Mouse (Mus musculus): ENCODE measurements around the gene Pde6b. TPM values are rescaled to one million over a fixed set of nuclear protein-coding genes. Genes with fewer than 3 reads are reported as not detected.

The Pde6b gene
- total and polyA plus RNA-seq, 3 experiments: not detected

DNA sequence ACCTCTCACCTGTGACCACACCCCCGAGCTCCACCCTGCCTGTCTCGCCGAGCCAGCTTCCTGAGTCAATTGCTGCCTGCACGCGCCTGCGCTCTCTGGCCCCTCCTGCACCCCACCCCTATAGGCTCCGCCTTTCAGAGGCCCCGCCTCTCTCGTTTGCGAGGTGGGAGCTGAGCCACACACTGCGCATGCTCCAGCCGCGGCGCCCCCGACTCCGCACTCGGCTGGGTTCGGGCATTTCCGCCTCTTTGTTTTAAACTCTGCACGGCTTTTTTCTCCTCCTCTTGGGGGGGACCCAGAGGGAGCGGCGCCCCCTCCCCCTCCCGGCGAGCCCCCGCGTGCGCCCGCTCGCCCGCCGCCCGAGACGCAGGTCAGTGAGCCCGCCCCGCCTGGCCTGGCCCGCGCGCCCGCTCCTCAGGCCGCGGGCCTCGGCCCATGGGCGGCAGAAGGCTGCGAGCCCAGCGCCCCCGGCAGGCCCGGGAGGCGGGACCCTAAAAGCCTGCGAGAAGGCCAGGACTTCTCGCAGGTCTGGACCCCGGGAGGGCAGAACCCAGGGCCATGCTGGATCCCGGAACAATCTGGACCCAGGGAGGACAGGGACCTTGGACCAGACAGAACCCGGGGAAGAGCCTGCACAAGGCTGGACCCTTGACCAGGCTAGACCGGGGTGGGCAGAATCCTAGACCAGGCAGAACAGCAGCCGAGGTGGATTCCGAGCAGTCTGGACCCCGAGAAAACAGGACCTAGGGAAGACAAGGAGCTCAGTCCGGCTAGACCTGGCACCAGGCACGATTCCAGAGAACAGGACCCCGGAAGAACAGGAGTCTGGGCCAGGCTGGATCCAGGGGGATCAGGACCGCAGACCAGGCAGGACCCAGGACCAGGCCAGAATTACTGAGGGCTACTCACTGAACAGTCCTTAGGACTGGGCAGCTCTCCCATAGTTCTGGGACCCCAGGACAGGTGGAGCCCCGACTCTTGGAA is 73.2 kb downstream of the Pde6b start, which contains the start of gene Pcgf3:
Pcgf3 (plus strand) TSS at position 151 of the 984 bp plus-strand sequence.
- H3K4me1 ChIP-seq (ENCODE audit: control insufficient read depth, insufficient read depth, low read length): peaks cover 21% of the 10 kb centered on the region
- WGBS: 1% methylated on average over 62 of the region's 62 CpGs
- H3K9ac ChIP-seq (ENCODE audit: low read depth, low read length): peak within 1 kb of the TSS; percentile 91
- intact Hi-C loops (cut with DNase I): loop anchor here (1.0 to 10.0 kb wide), 3 partner anchors 27 to 557 kb away; partner anchors contain the start of genes Atp5k, Dr1 and Rpl5
- peak; percentile 98 to 99 for DNase-seq
- TF ChIP-seq EP300 (IDR thresholded peaks at IDR 0.05; ENCODE audit: insufficient read depth, low read depth, low read length) (peak; percentile 50; the same call in 1 of the 2 replicates), POLR2A (IDR thresholded peaks at IDR 0.05; ENCODE audit: insufficient read depth, low read depth, low read length) (peak; percentile 77), CTCF (IDR thresholded peaks at IDR 0.05) (no peak)
- H3K4me3 ChIP-seq: peak within 1 kb of the TSS; percentile 83
- H3K27ac ChIP-seq: peak within 1 kb of the TSS; percentile 91
- H3K36me3 ChIP-seq (ENCODE audit: control insufficient read depth, insufficient read depth, low read length): peaks cover 17% of the 10 kb centered on the region
- H3K27me3 ChIP-seq (ENCODE audit: control insufficient read depth, insufficient read depth, low read length): no peaks in the 10 kb centered on the region
- peaks cover 4% of the 10 kb centered on the region; the same call in 1 of the 2 replicates for H3K79me2 ChIP-seq (replicated peaks; ENCODE audit: control insufficient read depth, insufficient read depth, low read length)

DNA sequence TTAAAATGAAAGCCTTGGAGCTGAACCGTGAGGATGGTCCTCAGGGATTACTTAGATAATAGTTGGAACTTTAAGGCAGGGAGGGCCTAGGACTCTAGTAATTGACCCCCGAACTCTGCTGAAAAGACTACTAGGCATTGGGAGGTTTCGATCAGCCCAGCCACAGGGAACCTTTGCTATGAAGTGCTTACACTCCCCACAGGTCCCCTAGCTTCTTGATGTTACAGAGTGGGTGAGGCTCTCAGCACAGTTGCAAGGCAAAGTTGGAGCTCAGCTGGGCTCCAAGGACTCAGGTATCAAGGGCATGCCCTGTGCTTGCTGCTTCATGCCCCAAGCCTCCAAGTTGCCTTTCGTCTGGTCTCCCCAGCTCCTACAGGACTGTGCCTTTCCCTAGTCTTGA is 74.3 kb downstream of the Pde6b start:
- no peak for DNase-seq
- Histone ChIP-seq H3K79me2 (replicated peaks; ENCODE audit: control insufficient read depth, insufficient read depth, low read length) (peaks cover 5% of the 10 kb centered on the region; the same call in 1 of the 2 replicates), H3K27ac (peak overlapping the region; percentile 24; the same call in 1 of the 2 replicates), H3K4me1 (ENCODE audit: control insufficient read depth, insufficient read depth, low read length) (peaks cover 25% of the 10 kb centered on the region), H3K9ac (ENCODE audit: low read depth, low read length) (peak overlapping the region; percentile 0; the same call in 1 of the 2 replicates), H3K27me3 (ENCODE audit: control insufficient read depth, insufficient read depth, low read length) (no peaks in the 10 kb centered on the region), H3K4me3 (peak overlapping the region; percentile 83), H3K36me3 (ENCODE audit: control insufficient read depth, insufficient read depth, low read length) (peaks cover 23% of the 10 kb centered on the region)
- intact Hi-C loops (cut with DNase I): loop anchor here (10.0 kb wide), 2 partner anchors 198 to 558 kb away; partner anchors contain the start of genes Dr1 and Rpl5
- no peak for TF ChIP-seq CTCF (IDR thresholded peaks at IDR 0.05)
- no peak for TF ChIP-seq EP300 (IDR thresholded peaks at IDR 0.05; ENCODE audit: insufficient read depth, low read depth, low read length)
- no peak for TF ChIP-seq POLR2A (IDR thresholded peaks at IDR 0.05; ENCODE audit: insufficient read depth, low read depth, low read length)
- 35% methylated on average over 4 of the region's 4 CpGs for WGBS

DNA sequence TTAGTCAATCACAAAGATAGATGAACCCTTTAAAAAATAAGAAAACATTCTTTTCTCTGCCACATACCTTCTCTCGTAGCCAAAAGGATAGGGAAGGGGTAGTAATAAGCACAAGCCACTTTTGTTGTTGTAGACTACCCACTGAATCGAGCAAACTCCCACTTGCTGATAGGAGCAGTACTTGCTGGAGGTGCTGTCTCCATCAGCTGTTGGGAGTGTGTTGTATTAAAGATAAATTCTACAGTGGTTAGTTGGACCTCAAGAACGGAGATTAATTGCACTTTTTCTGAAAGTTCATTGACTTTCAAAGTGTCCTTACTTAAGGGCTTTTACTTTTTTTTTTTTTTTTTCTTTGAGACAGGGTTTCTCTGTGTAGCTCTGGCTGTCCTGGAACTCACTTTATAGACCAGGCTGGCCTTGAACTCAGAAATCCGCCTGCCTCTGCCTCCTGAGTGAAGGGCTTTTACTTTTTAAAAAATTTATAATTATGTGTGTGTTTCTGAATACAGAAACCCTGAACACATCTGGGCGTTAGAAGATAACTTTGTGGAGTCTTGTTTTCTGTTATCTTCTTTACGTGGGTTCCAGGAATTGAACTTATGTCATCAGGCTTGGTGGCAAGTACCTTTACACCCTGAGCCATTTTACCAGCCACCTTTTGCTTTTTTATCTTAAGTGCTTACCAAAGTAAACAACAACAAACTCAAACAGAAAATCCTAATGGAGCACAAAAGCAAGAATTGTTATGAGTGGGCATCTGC is 77.1 kb downstream of the Pde6b start:
- Histone ChIP-seq H3K4me1 (ENCODE audit: control insufficient read depth, insufficient read depth, low read length) (peaks cover 27% of the 10 kb centered on the region), H3K36me3 (ENCODE audit: control insufficient read depth, insufficient read depth, low read length) (peaks cover 30% of the 10 kb centered on the region), H3K27ac (no peak overlapping the region), H3K79me2 (replicated peaks; ENCODE audit: control insufficient read depth, insufficient read depth, low read length) (peaks cover 7% of the 10 kb centered on the region), H3K9ac (ENCODE audit: low read depth, low read length) (no peak overlapping the region), H3K27me3 (ENCODE audit: control insufficient read depth, insufficient read depth, low read length) (no peaks in the 10 kb centered on the region), H3K4me3 (no peak overlapping the region)
- no peak for DNase-seq
- intact Hi-C loops (cut with DNase I): loop anchor here (10.0 kb wide), 2 partner anchors 201 to 561 kb away; partner anchors contain the start of genes Dr1 and Rpl5
- TF ChIP-seq CTCF (IDR thresholded peaks at IDR 0.05): no peak
- no peak for TF ChIP-seq EP300 (IDR thresholded peaks at IDR 0.05; ENCODE audit: insufficient read depth, low read depth, low read length)
- 64% methylated on average over 6 of the region's 6 CpGs for WGBS

DNA sequence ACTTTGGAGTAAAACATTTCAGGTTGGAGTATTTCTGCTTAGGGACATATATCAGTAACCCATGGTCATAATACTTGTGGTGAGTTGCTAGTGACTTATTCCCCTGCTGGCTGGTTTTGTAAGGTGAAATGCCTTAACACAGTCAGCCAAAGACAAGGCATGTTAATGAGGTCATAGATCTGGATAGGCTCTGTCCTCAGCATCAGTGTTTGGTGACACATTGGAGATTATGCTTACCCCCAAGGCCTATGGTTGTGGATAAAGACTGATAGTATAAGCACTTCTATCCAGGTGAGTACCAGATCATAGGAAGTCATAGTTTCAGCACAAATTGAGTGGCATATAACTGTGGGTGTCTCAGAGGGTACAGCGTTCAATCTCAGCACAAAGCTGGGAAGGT is 78.5 kb downstream of the Pde6b start:
- H3K4me3 ChIP-seq: no peak overlapping the region
- no peak overlapping the region for H3K9ac ChIP-seq (ENCODE audit: low read depth, low read length)
- H3K79me2 ChIP-seq (replicated peaks; ENCODE audit: control insufficient read depth, insufficient read depth, low read length): peaks cover 7% of the 10 kb centered on the region
- no peaks in the 10 kb centered on the region for H3K27me3 ChIP-seq (ENCODE audit: control insufficient read depth, insufficient read depth, low read length)
- peaks cover 24% of the 10 kb centered on the region for H3K4me1 ChIP-seq (ENCODE audit: control insufficient read depth, insufficient read depth, low read length)
- peak overlapping the region; percentile 26; the same call in 1 of the 2 replicates for H3K27ac ChIP-seq
- TF ChIP-seq EP300 (IDR thresholded peaks at IDR 0.05; ENCODE audit: insufficient read depth, low read depth, low read length) (no peak), POLR2A (IDR thresholded peaks at IDR 0.05; ENCODE audit: insufficient read depth, low read depth, low read length) (no peak), CTCF (IDR thresholded peaks at IDR 0.05) (peak; percentile 15; the same call in 1 of the 2 replicates)
- intact Hi-C loops (cut with DNase I): loop anchor here (10.0 kb wide), 2 partner anchors 202 to 562 kb away; partner anchors contain the start of genes Dr1 and Rpl5
- 51% methylated on average over 1 of the region's 1 CpGs for WGBS
- peaks cover 30% of the 10 kb centered on the region for H3K36me3 ChIP-seq (ENCODE audit: control insufficient read depth, insufficient read depth, low read length)
- DNase-seq: no peak

DNA sequence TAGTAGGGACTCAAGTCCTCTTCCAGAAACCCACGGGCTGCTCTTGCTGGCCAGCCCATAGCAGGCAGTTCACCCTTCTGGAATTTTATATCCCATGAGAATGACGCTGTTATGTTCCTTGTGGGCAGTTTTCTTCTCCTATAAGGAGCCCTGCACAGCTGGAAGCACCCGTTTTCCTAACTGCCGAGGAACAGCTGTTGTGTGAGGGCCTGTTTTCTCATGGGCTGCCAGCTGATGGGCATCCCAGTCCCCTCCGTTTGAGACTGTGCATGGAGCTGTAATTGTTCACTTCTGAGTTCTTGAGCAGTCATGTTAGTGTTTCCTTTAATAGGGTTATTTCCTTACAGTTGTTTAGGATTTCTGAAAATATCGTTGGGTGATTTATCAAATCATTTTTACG is 81.4 kb downstream of the Pde6b start:
- Histone ChIP-seq H3K9ac (ENCODE audit: low read depth, low read length) (no peak overlapping the region), H3K4me1 (ENCODE audit: control insufficient read depth, insufficient read depth, low read length) (peaks cover 11% of the 10 kb centered on the region), H3K4me3 (no peak overlapping the region), H3K27me3 (ENCODE audit: control insufficient read depth, insufficient read depth, low read length) (no peaks in the 10 kb centered on the region), H3K79me2 (replicated peaks; ENCODE audit: control insufficient read depth, insufficient read depth, low read length) (peaks cover 5% of the 10 kb centered on the region), H3K27ac (no peak overlapping the region), H3K36me3 (ENCODE audit: control insufficient read depth, insufficient read depth, low read length) (peaks cover 27% of the 10 kb centered on the region)
- intact Hi-C loops (cut with DNase I): loop anchor here (10.0 kb wide), 2 partner anchors 205 to 565 kb away; partner anchors contain the start of genes Dr1 and Rpl5
- WGBS: 68% methylated on average over 7 of the region's 7 CpGs
- no peak for DNase-seq
- no peak for TF ChIP-seq CTCF (IDR thresholded peaks at IDR 0.05)
- TF ChIP-seq EP300 (IDR thresholded peaks at IDR 0.05; ENCODE audit: insufficient read depth, low read depth, low read length): no peak
- TF ChIP-seq POLR2A (IDR thresholded peaks at IDR 0.05; ENCODE audit: insufficient read depth, low read depth, low read length): no peak
